Mouse (Mus musculus): Measurements from ENCODE around the gene Lima1.

Lima1 gene

GRCm38 (mm10) chr15:99735631-99736030 lies 139.6 kb downstream of the Lima1 start:
- DNase-seq (ENCODE audit: low spot score in 2 of 2): peak; percentile 100

DNA sequence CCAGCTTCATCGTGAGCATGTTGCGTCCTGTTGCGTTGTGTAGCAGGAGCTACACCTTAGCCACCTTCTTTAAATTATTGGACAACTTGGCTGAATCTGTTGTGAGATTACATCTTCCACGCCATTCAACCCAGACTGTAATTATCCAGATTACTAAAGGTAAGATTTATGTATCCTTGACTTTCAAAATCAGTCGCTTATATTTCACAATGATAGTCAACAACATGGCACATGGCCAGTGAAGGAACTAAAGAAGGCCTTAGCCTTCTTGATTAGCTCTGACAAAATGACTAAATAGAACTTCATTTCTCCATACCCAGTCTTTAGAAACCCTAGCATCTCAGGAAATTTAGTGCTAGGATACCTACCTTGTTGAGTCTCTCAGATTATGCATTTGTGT lies 142.1 kb downstream of the Lima1 start:
- DNase-seq (ENCODE audit: low spot score in 2 of 2): no peak

- no peak for DNase-seq (ENCODE audit: low spot score in 2 of 2)
Observed at GRCm38 (mm10) chr15:99731678-99732077, 143.6 kb downstream of the Lima1 start.

DNA sequence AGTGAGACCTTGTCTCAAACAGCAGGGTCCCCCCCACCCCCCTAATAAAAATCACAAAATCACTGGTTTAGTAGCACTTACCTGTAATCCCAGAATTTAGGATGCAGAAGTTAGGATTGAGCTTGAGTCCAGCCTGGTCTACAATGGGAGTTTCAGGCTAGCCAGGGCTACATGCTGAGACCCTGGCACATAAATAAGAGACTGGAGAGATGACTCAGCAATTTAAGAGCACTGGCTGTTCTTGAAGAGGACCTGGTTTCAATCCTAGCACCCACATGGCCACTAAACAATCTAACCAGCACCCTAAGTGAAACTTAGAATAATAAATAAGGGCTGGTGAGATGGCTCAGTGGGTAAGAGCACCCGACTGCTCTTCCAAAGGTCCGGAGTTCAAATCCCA lies 144.1 kb downstream of the Lima1 start:
- DNase-seq (ENCODE audit: low spot score in 2 of 2): no peak

- DNase-seq (ENCODE audit: low spot score in 2 of 2): no peak
Observed at GRCm38 (mm10) chr15:99729056-99729783, 146.0 kb downstream of the Lima1 start.

All from spleen, postnatal 4 days (tissue).